15 mouse cellular contexts compared by ENCODE assay signal in the genomic region with DNA sequence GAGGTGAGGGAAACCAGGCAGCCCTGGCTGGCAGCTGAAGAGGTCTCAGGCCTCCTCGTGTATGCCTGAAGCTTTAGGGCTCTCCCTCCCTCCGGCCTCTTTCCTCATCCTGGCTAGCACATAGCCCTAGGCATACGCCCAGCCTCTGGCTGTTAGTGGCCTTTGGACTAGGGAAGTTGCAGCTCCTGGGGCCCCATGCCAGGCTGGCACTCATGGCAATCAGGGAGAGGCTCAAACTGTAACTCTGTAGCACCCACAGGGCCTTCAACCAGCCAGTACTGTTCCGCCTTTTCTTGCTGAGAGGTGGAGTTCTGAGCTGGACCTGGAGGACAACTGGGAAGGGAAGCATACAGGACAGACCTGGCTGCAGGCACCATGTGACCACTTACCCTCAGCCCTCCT. TPM values are rescaled to one million over a fixed set of nuclear protein-coding genes. Genes with fewer than 3 reads are reported as not detected.
A peak's percentile ranks its signal among the peaks of the same experiment; 100 is the strongest.
DNase-seq lines count a peak whose midpoint lies in the region; ATAC-seq and TF ChIP-seq lines count a peak whose summit lies in the region.
"Had no signal": no experiment of that assay in that cellular context is flagged by ENCODE, and none has a peak within 500 bp of the region (broad histone marks: within the 10 kb centered on the region; RNA-seq: fewer than 3 reads in every experiment).

No protein-coding gene starts in this region.

- H3K9ac ChIP-seq in liver, postnatal 0 days (replicated peaks) = no peak overlapping the region
- H3K9ac ChIP-seq in intestine, embryonic 15.5 days = no peak overlapping the region
- H3K9ac ChIP-seq: embryonic facial prominence, embryonic 12.5 days; liver, embryonic 14.5 days had no signal

- TF ChIP-seq CTCF in liver, postnatal 0 days (IDR thresholded peaks at IDR 0.05; ENCODE audit: low read depth) = no peak
- no peak for TF ChIP-seq CTCF in layer of hippocampus, adult 2 months (conservative IDR thresholded peaks at IDR 0.05)

- H3K36me3 ChIP-seq in liver, postnatal 0 days (replicated peaks; ENCODE audit: insufficient read depth, low read length) = no peaks in the 10 kb centered on the region
- H3K36me3 ChIP-seq in intestine, embryonic 15.5 days = no peaks in the 10 kb centered on the region
- H3K36me3 ChIP-seq: embryonic facial prominence, embryonic 12.5 days had no signal

- intact Hi-C loops in left cerebral cortex, postnatal 25 days (cut with DNase I) = no loop called here

- peak overlapping the region; percentile 16; the same call in 1 of the 2 replicates for H3K27ac ChIP-seq in liver, postnatal 0 days (ENCODE audit: low read depth)
- H3K27ac ChIP-seq in intestine, embryonic 15.5 days = peak overlapping the region; percentile 70
- no peak overlapping the region for H3K27ac ChIP-seq in layer of hippocampus, adult 2 months
- H3K27ac ChIP-seq: embryonic facial prominence, embryonic 12.5 days; liver, embryonic 14.5 days had no signal

- no peak for TF ChIP-seq EP300 in liver, postnatal 0 days (IDR thresholded peaks at IDR 0.05; ENCODE audit: low read depth)

- H3K9me3 ChIP-seq in liver, postnatal 0 days (ENCODE audit: low read length) = no peaks in the 10 kb centered on the region; the same call in 1 of the 2 replicates
- no peaks in the 10 kb centered on the region for H3K9me3 ChIP-seq in intestine, embryonic 15.5 days

- H3K4me1 ChIP-seq in liver, postnatal 0 days (ENCODE audit: insufficient read depth) = peaks cover 22% of the 10 kb centered on the region
- peaks cover 14% of the 10 kb centered on the region for H3K4me1 ChIP-seq in intestine, embryonic 15.5 days (replicated peaks)
- H3K4me1 ChIP-seq: embryonic facial prominence, embryonic 12.5 days had no signal

- peak; percentile 80 for ATAC-seq in liver, postnatal 0 days
- ATAC-seq in intestine, embryonic 15.5 days = peak; percentile 86
- peak; percentile 78 for ATAC-seq in monocyte, adult 5-6 weeks (replicated peaks; ENCODE audit: insufficient number of reproducible peaks, low FRiP score, low TSS enrichment, poor library complexity, severe bottlenecking)
- ATAC-seq: activated CD4-positive, CD25-positive, alpha-beta regulatory T cell, adult 4 months; midbrain, embryonic 16.5 days had no signal

- H3K4me2 ChIP-seq in liver, postnatal 0 days (ENCODE audit: low read depth, low read length) = no peak overlapping the region
- H3K4me2 ChIP-seq in intestine, embryonic 15.5 days (replicated peaks) = peak overlapping the region; percentile 25; the same call in 1 of the 2 replicates
- H3K4me2 ChIP-seq: embryonic facial prominence, embryonic 12.5 days had no signal

- 56% methylated on average over 4 of the region's 4 CpGs for WGBS in liver, postnatal 0 days (ENCODE audit: insufficient replicate concordance)
- 67% methylated on average over 4 of the region's 4 CpGs for WGBS in intestine, embryonic 15.5 days

- H3K27me3 ChIP-seq in liver, postnatal 0 days (ENCODE audit: insufficient read depth, low read length) = no peaks in the 10 kb centered on the region
- H3K27me3 ChIP-seq in intestine, embryonic 15.5 days (replicated peaks) = no peaks in the 10 kb centered on the region
- H3K27me3 ChIP-seq: embryonic facial prominence, embryonic 12.5 days had no signal

- DNase-seq in liver, postnatal 0 days = peak; percentile 57
- DNase-seq in liver = no peak
- peak; percentile 79 for DNase-seq in adrenal gland, postnatal 14 days
- no peak for DNase-seq in left cerebral cortex, postnatal 25 days (ENCODE audit: low spot score in 2 of 2)
- no peak for DNase-seq in layer of hippocampus, postnatal 36 days
- DNase-seq in layer of hippocampus, adult 2 months (ENCODE audit: low spot score in 2 of 2) = no peak
- DNase-seq: cerebellum, adult 9-10 months; retina, postnatal 1 day; thymus, adult 2 months had no signal

- no peak overlapping the region for H3K4me3 ChIP-seq in liver, postnatal 0 days (ENCODE audit: low read depth, low read length)
- no peak overlapping the region for H3K4me3 ChIP-seq in intestine, embryonic 15.5 days (replicated peaks)
- H3K4me3 ChIP-seq in layer of hippocampus, adult 2 months = no peak overlapping the region
- H3K4me3 ChIP-seq: embryonic facial prominence, embryonic 12.5 days had no signal

RNA-seq across cellular contexts. Expression of a gene that starts 19.5 kb away (rescaled TPM):
- 0.86 and 1.0 TPM in 2 replicates for polyA plus RNA-seq in liver, postnatal 0 days (2015; fragmentation: Nextera tagmentation; extraction: Ambion mirVana)
- total RNA-seq in adrenal gland, postnatal 14 days (2021) = 11.9 and 15.1 TPM in 2 replicates
- 1.3 and 1.4 TPM in 2 replicates for polyA plus RNA-seq in intestine, embryonic 15.5 days (2015; fragmentation: Nextera tagmentation; extraction: Ambion mirVana)
- 33.1 to 54.1 TPM (median 36.5 TPM) in 3 replicates for total RNA-seq in monocyte, adult 5-6 weeks (2017)
- 10 to 100 TPM; 28.7 to 34.5 TPM for total RNA-seq in left cerebral cortex, postnatal 25 days (2021)
- total RNA-seq in layer of hippocampus, postnatal 36 days (2021) = 10 to 100 TPM; 36.0 to 36.5 TPM
- 10 to 100 TPM; 39.2 to 42.1 TPM for total RNA-seq in layer of hippocampus, adult 2 months (2021)

Comparison
In these comparisons a context has a peak if more than half of its experiments do, and no peak if none do; other contexts are left out.
1. DNase-seq: peak in liver, postnatal 0 days (single experiment) and adrenal gland, postnatal 14 days (single experiment); none in liver (single experiment), left cerebral cortex, postnatal 25 days (0 of 2), layer of hippocampus, postnatal 36 days (0 of 2) and layer of hippocampus, adult 2 months (0 of 2).
2. Peak in every context shown above with its lines, with median percentiles within 50 percentile points of each other: ATAC-seq.